Mouse (Mus musculus) granulocyte monocyte progenitor cell, adult 5-6 weeks (primary cell): ENCODE data around the gene Grm2. TPM values are rescaled to one million over a fixed set of nuclear protein-coding genes. Genes with fewer than 3 reads are reported as not detected.
"Not testable (repeated sequence)": the region's sequence is repeated elsewhere in the genome, so short reads cannot be mapped to it uniquely, and the experiment has no call there.

Experiments
- ATAC-seq: replicated peaks from 2 replicates; pipeline ENCODE4 v1.8.0; 2016; ENCODE audit warnings: mild to moderate bottlenecking, moderate TSS enrichment, inconsistent platforms; ENCODE audit not compliant: poor library complexity, severe bottlenecking
- total RNA-seq, 2 experiments: library from RNA; stranded (forward) in 1 of 2; stranded (reverse) in 1 of 2; fragments of 200-712, 200-1000 nt in 1 of 2; fragments of >200 nt in 1 of 2; fragmentation: Nextera tagmentation in 1 of 2; gene quantifications; 2 replicates each; pipeline ENCODE4 v1.2.3; 2014 to 2017

Grm2 gene
- total RNA-seq, 2 experiments from 2014 or later: not detected

DNA sequence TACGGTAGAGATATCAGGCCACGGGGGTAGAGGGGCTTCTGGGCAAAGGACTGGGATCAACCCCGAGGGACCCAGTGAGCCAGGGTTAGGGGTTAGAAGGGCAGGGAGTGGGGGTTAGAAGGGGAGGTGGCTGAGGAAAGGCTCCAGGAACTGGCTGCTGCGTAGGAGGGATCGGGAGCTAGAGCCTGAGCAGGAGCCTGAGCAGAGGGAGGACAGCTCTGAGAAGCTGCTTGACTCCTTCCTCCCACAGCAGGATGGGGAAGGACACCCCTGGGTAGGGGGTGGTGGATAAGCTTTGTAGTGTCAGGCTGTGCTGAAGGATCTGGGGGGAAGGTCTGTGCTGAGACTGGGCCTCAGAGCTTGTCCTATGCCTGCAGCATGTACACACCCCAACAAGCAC lies 938 bp upstream of the Grm2 start:
- ATAC-seq: no peak

DNA sequence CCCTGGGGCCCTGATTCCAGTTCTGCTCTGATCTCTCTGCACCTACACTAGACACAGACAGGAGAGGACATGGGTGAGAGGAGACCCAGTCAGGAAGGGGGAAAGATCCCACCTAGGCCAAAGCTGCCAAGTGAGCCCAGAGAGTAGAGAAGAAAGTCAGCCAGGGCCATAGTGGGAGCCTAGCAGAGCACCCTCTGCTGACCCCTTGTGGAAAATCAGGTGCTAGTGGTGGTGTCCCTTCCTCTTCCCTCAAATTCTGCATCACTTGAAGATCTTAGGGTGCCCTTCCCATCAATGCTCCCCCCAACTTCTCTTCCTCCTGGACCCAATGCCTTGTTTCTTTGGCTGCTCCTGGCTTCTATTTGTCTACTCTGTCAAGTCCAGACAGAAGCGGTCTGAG lies 3.2 kb downstream of the Grm2 start:
- 0 out of 2 replicates have a peak, but pooled peaks have one; percentile 32 for ATAC-seq

DNA sequence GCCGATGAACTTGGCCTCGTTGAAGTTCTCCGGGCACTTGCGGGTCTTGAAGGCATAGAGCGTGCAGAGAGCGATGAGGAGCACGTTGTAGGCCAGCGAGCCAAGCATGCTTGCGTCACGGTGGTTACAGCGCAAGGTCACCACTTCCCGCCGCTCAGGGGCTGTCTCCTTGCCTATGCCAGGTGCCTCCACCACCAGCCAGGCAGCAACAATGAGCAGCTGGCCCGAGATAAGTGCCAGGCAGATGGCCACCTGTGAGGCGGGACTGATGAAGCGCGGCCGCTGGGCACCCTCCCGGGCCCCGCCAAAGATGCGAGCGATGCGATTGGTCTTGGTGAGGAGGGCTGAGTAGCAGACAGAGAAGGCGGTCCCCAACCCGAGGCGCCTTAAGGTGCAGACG lies 8.7 kb downstream of the Grm2 start:
- no peak for ATAC-seq

DNA sequence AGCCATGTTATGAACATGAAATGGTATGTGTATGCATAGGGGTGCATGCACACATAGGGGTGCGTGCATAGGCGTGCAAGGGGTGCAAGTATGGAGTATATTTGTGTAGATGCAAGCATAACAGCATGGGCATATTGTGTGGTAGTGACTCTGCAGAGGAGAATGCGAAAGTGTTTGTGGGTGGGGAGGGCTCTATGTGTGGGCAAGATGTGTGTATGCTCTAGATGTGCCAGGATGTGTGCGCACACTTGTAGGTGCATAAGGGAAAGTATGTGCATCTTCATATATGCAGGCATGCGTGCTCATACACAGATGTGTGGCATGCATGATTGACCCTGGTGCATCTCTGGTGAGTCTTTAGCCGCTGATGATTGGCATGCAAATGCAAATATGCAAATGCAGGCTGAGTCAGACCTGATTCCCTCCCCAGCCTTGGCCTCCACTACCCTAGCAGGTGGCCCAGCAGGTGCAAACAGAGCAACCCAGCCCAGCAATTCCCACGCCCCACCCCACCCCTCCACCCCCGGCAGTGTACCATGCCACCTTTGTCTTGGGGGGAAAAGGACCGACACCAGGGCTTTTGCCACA lies 10.1 kb downstream of the Grm2 start:
- no peak for ATAC-seq

DNA sequence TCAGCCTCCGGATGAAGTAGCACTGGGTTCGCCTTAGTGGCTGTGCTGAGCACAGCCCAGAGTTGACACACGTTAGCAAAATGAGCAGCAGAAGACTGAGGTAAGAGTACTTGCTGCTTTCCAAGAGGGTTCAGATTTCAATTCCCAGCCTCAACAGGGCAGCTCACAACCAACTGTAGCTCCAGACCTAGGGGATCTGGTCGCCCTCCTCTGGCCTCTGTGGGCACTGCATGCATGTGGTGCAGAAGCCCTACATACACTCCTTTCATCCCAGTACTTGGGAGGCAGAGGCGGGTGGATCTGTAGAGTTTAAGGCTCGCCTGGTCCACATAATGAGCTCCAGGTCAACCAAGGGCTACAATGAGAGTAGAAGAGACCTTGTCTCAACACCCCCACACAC lies 12.1 kb downstream of the Grm2 start:
- ATAC-seq: no peak

DNA sequence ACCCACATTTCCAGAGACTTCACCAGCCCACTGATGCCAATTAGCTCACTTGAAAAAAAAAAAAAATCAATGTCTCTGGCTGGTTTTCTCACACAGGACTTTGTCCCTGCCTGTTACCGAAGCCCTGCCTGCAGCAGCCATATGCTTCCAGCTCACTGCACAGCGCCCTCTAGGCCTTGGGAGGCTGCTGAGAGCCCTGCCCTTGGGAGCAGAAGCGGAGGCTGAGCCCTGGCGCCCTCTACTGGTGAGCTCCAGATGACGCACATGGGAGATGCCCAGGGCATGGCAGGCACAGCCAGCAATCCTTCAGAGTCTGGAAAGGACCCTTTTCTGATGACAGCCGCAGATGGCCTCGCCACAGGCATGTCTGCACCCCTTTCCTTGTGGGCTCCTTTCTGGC lies 12.8 kb downstream of the Grm2 start:
- peak; percentile 97 for ATAC-seq

DNA sequence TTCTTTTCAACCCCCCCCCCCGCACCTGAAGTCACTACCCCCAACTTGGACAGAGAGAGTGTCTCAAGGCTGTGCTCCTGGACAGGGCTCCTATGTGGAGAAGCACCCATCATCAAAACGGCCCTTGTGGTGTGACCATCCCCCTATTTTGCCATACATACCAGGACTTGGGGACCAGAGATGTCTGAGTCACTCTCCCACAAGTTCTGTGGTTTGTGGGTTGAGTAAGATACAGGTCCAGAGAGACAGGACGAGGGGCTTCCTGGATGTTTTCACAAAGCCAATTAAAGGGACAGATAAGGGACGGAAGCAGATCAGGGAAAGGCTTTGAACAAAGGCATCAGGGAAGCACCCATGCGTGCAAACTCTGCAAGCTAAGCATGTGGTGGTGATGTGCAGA lies 14.5 kb downstream of the Grm2 start:
- no peak for ATAC-seq

DNA sequence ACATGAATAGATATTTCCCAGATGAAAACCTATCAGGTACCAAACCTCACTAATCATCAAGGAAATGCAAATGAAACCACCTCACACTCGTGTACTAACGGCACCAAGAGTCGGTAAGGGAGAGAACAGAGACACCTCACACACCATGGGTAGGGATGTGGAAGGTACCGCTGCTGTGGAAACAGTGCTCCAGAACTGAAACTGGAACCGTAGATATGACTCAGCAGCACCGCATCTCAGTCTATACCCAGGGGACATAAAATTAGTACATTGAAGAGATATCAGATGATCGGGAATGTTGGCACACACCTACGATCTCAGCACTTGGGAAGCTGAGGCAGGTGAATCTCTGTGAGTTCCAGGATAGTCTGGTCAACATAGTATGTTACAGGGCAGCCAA lies 17.7 kb downstream of the Grm2 start:
- ATAC-seq: no peak

DNA sequence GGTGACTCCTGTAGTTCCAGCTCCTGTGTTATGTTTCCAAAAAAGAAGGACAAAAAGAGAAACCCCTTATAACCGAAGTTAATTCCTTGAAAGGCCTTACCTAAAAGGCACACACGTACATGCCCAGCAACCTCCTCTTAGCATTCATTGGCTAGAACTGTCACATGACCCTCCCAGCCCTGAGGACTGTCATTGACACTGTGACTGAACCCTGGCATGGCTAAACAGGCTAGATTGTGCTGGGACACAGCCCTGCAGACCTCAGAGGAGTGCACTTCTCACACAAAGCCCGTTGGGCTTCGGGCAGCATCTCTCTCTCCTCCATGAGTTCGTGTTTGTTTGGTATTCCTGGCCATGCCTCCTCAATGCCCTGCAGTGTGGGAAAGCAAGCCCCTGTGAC lies 23.7 kb downstream of the Grm2 start:
- ATAC-seq: no peak

DNA sequence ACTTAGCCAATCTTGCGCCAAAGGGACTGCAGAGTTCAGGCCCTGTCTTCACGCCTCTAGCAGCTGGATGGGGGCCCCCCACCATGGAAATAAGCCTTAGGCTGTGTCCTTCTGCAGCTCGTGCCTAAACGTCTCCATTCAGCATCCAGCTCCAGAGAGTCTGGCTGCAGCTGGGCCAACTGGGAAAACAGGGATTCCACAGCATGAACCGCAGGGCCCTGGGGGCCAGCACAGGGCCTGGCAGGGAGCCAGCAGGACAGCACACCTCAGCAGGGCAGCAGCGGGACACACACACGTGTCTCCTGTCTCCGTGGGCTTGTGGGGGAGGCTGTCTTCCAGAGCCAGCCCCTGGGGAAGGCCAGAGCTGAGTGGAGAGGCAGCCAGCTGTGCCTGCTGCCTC lies 28.1 kb downstream of the Grm2 start:
- ATAC-seq: not testable (repeated sequence)

DNA sequence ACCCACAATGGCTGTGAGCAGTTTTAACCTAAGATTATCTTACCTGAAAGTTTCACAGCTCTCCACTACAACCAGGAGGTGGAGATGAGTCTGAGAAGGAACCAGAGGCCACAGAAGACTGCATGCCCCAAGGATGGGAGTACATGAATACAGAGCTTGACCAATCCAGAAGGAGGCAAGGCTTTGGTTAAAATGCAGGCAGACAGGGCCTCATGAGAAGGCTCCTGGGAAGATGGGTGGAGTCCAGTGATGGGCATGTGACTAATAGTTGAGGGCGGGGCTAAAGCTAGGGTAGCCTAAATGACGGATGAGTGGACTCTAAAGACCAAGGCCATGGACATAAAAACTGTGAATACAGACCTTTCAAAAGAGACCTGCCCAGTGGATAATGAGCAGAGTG lies 29.6 kb downstream of the Grm2 start, which contains the start of gene Iqcf6:
Gene Iqcf6 (plus strand): TSS at position 301 of the 400 bp plus-strand sequence.
- ATAC-seq: no peak

DNA sequence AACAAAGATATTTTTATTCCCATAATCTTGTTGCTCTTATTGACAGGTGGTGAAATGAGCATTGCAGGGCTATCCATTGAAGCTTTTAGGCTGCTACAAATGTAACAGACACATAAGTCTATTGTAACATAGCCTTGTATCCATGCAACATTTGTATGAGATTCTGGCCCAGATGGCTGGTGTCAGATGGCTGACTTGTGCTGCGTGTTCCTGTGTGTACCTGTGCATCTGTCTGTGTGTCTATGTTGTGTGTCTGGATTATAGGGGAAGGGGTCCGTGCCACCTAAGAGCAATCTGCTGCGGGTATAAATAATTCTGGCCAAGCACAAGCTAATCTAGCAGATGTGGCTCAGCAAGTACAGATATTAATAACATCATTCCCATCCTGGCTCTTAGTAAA lies 38.4 kb downstream of the Grm2 start:
- ATAC-seq: no peak

DNA sequence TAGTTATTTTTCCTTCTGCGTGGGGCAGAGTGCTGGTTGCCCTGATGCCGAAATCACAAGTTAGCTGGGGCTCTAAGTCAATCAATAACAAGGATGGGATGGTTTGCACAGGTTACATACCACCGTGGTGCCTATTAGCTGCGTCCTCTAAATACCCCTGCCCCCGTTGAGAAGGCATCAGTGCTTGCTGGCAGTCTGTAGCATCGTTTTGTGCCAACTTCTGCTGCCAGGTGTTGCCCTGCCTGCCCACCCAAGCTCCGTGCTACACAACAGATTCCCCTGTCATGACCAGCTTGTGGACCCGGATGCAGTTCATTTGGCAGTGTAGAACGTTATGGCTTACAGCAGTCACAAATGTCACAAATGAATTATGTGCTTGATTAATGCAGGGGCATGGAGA lies 39.6 kb downstream of the Grm2 start:
- ATAC-seq: no peak

DNA sequence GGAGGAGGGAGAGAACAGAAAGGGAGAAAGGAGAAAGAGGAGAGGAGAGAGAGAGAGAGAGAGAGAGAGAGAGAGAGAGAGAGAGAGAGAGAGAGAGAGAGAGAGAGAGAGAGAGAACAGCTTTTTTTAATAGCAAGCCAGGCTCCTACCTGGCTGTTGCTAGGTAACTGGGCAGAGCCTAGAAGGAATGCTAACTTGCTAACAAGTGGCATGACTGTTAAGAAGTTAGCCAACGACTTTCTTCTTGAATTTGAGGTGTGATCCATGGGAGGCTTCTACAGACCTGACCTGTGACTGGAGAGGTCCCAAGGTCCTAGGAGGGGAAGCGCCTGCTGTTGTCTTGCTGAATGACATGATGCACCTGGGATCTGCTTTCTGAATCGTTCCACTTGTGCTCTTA lies 41.3 kb downstream of the Grm2 start:
- no peak for ATAC-seq

DNA sequence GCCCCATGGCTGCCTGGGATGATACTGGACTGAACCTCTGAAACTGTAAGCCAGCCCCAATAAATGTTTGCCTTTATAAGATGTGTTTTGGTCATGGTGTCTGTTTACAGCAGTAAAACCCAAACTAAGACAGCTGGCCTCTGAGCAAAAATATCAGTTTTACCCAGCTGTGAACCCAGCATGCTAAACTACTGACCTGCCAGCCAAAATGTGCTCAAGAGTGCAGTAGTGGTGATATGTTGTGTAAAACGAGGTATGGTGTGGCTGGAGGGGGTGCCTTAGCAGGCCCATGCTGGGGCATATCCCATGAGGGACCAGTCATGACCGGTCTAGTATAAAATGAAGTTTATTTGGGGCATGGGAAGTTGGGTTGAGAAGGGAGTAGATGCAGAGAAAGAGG lies 41.9 kb downstream of the Grm2 start:
- ATAC-seq: no peak

DNA sequence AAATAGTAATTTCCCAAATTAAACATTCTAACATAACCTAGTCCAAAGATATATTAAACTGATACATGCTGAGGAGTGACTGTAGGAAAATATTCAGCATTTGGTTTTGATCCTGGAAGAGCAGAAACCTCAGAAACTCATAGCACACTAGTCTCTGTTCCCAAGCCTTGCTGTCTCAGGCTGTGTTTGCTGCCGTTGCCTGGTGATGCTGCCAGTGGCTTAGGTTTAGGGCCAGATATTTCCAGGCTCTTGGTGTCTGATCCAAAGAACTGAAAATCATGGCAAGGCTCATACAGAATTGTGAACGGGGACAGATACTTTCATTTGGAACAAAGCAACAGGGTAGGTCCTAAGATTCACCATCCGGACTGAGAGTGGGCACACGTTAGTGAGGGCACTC lies 45.2 kb downstream of the Grm2 start:
- ATAC-seq: no peak

DNA sequence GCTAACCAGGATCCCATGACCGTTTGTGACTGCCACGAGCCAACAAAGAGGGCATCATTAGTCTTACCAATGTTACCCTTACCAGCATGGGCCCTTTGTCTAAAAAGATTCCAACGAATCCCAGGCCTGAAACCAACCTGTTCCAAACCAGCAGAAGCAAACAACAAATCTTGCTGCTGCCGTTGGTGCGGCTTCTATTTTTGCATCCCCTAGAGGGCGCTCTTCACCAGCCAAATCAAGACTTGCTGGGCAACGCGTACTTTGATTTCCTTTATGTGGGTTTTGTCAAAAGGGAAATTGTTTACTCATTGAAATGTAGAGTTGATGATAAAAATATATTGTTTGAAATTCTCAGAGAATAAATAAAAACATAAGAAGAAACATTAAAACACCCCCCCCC lies 55.3 kb downstream of the Grm2 start:
- ATAC-seq: no peak

DNA sequence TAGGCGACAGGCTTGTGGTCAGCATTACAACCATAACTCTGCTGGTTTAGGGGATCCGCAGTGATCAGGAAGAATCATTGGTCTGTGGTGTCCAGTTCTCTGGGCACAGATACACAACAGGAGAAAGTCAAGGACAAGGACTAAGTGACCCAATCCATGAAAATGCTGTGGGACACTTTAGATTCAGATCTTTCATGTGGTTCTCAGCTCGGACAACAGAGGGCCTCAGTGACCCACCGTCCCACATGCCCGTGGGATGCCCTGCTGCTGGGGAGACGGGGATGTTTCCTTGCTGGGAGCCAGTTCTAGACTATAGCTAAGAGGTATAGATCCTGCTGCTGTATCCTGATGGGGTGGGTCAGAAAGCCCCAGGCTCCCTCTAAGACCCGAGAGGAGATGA lies 57.4 kb downstream of the Grm2 start:
- no peak for ATAC-seq

DNA sequence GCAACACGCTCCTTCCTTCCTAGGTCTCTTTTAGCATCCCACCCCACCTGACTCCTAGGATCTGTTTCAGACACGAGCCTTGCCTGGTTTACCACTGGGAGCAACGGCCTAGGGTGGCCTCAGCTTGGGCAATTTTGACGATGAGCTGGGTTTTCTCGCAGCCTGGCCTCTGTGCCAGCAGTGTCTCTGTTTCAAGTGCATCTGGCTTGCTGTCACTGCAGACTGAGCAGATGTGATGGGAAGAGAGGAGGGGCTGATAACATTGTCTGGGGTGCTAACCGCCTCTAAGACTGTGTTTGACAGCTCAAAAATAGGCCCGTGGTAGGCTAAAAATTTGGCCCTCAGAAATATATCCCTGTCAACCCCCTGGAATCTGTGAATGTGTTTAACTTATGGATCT lies 60.0 kb downstream of the Grm2 start:
- ATAC-seq: no peak

DNA sequence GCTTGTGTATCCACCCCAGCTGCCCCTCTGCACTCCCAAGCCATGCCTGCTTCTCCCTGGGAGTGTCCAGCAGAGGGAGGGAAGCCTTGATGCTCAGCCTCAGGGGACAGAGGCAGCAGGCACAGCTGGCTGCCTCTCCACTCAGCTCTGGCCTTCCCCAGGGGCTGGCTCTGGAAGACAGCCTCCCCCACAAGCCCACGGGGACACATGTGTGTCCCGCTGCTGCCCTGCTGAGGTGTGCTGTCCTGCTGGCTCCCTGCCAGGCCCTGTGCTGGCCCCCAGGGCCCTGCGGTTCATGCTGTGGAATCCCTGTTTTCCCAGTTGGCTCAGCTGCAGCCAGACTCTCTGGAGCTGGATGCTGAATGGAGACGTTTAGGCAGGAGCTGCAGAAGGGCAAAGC lies 60.5 kb downstream of the Grm2 start:
- ATAC-seq: not testable (repeated sequence)
